Mouse (Mus musculus): ENCODE measurements at regions not wholly inside any gene's neighbourhood (a gene's known extent, or its start where the extent isn't known, plus 50 kb on each side); places are given as distances from the start of the nearest gene placed in this dataset.

DNA sequence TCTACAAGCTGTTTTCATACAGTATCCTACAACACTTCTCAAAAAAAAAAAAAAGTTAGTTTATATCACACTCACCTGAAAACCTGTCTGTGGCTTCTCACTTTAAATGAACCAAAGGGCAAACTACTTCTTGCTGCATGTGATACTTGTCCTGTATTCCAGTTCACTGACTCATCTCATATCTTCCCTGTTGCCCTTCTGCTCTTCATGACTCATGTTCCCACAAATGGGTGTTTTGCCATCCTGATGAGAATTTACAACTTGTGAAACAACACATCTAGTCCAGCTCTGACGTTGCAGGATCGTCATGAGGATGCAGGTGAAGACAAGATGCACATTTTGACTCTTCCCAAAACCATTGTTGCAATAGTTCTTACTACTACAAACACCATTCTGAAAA is 2412.7 kb upstream of the Gm7489 start:
- no peaks in the 10 kb centered on the region for H3K4me1 ChIP-seq (ENCODE audit: control insufficient read depth in 1 of 2, insufficient read depth in 2 of 2, low read length in 2 of 2)
- H3K9me3 ChIP-seq (replicated peaks; ENCODE audit: insufficient read depth, low read length) = no peaks in the 10 kb centered on the region
- H3K27ac ChIP-seq (ENCODE audit: control insufficient read depth, low read depth, low read length) = no peak overlapping the region
- no peaks in the 10 kb centered on the region for H3K36me3 ChIP-seq (ENCODE audit: control insufficient read depth in 1 of 2, insufficient read depth in 2 of 2, low read length in 2 of 2)
- no peak overlapping the region for H3K9ac ChIP-seq (ENCODE audit: control insufficient read depth, low read depth, low read length, poor library complexity, severe bottlenecking)
- no peak for DNase-seq (ENCODE audit: low read depth, low spot score)
- no peak overlapping the region for H3K4me3 ChIP-seq (ENCODE audit: control insufficient read depth in 1 of 2, insufficient read depth in 1 of 2, low read depth in 2 of 2, low read length in 2 of 2)
- no peaks in the 10 kb centered on the region for H3K27me3 ChIP-seq (ENCODE audit: control insufficient read depth in 1 of 2, insufficient read depth in 2 of 2, low read length in 2 of 2)
- no peaks in the 10 kb centered on the region for H3K79me2 ChIP-seq (ENCODE audit: control insufficient read depth, insufficient read depth, low read length, poor library complexity)
- TF ChIP-seq E2F4 (IDR thresholded peaks at IDR 0.05; ENCODE audit: borderline replicate concordance, low read depth, low read length) (no peak), BHLHE40 (IDR thresholded peaks at IDR 0.05; ENCODE audit: borderline replicate concordance, low read depth, low read length) (no peak), MAX (IDR thresholded peaks at IDR 0.05; ENCODE audit: low read length) (no peak), MAZ (IDR thresholded peaks at IDR 0.05; ENCODE audit: low read depth, low read length) (no peak), TAL1 (IDR thresholded peaks at IDR 0.05; ENCODE audit: low read length) (no peak), ZMIZ1 (IDR thresholded peaks at IDR 0.05; ENCODE audit: low read depth, low read length) (no peak), POLR2AphosphoS2 (IDR thresholded peaks at IDR 0.05; ENCODE audit: low read length) (no peak), KAT2A (conservative IDR thresholded peaks at IDR 0.05; ENCODE audit: low read depth, low read length) (no peak), ELF1 (IDR thresholded peaks at IDR 0.05; ENCODE audit: low read depth, low read length) (no peak), TCF12 (IDR thresholded peaks at IDR 0.05; ENCODE audit: low read depth, low read length) (no peak), NELFE (IDR thresholded peaks at IDR 0.05; ENCODE audit: low read depth, low read length) (no peak), MYC (IDR thresholded peaks at IDR 0.05; ENCODE audit: low read depth, low read length) (no peak), POLR2AphosphoS5 (IDR thresholded peaks at IDR 0.05; ENCODE audit: borderline replicate concordance, low read depth, low read length) (no peak), SMC3 (IDR thresholded peaks at IDR 0.05; ENCODE audit: low read depth, low read length) (no peak), ZC3H11A (IDR thresholded peaks at IDR 0.05; ENCODE audit: low read depth, low read length) (no peak), ZNF384 (IDR thresholded peaks at IDR 0.05; ENCODE audit: low read depth, low read length) (no peak), GABPA (IDR thresholded peaks at IDR 0.05; ENCODE audit: low read depth, low read length) (no peak)

DNA sequence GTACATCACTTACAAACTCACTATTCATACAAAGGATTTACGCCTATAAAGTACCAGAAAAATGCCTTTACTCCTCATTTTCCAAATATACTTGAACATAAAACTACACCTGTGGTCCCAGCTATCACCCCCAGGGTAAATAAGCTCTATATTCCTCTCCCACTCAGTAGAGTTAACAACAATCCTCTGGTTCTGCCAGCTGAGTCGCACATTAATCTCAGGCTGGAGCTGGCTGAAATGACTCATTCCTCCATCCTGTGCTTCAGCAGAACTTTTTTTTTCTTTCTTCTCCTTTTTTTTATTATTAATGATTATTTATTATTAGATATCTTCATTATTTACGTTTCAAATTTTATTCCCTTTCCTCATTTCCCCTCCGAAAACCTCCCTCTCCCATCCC is 2402.8 kb upstream of the Gm7489 start:
- Histone ChIP-seq H3K9me3 (replicated peaks; ENCODE audit: insufficient read depth, low read length) (no peaks in the 10 kb centered on the region), H3K9ac (ENCODE audit: control insufficient read depth, low read depth, low read length, poor library complexity, severe bottlenecking) (no peak overlapping the region), H3K27me3 (ENCODE audit: control insufficient read depth in 1 of 2, insufficient read depth in 2 of 2, low read length in 2 of 2) (no peaks in the 10 kb centered on the region), H3K79me2 (ENCODE audit: control insufficient read depth, insufficient read depth, low read length, poor library complexity) (no peaks in the 10 kb centered on the region), H3K36me3 (ENCODE audit: control insufficient read depth in 1 of 2, insufficient read depth in 2 of 2, low read length in 2 of 2) (no peaks in the 10 kb centered on the region), H3K27ac (ENCODE audit: control insufficient read depth, low read depth, low read length) (no peak overlapping the region), H3K4me1 (ENCODE audit: control insufficient read depth in 1 of 2, insufficient read depth in 2 of 2, low read length in 2 of 2) (no peaks in the 10 kb centered on the region), H3K4me3 (ENCODE audit: control insufficient read depth in 1 of 2, insufficient read depth in 1 of 2, low read depth in 2 of 2, low read length in 2 of 2) (no peak overlapping the region)
- no peak for DNase-seq (ENCODE audit: low read depth, low spot score)
- TF ChIP-seq JUND (IDR thresholded peaks at IDR 0.05; ENCODE audit: low read depth, low read length) = no peak
- TF ChIP-seq POLR2A (IDR thresholded peaks at IDR 0.05; ENCODE audit: control insufficient read depth in 1 of 2, insufficient read depth in 1 of 2, low read depth in 1 of 2, low read length in 2 of 2, poor library complexity in 1 of 2) = no peak
- TF ChIP-seq CTCF (IDR thresholded peaks at IDR 0.05 in 2 of 3, conservative IDR thresholded peaks at IDR 0.05 in 1 of 3; ENCODE audit: control insufficient read depth in 1 of 3, insufficient read depth in 1 of 3, low read depth in 2 of 3, low read length in 3 of 3, poor library complexity in 1 of 3, severe bottlenecking in 1 of 3) = no peak
- no peak for TF ChIP-seq MAZ (IDR thresholded peaks at IDR 0.05; ENCODE audit: low read depth, low read length)
- no peak for TF ChIP-seq MAFK (IDR thresholded peaks at IDR 0.05; ENCODE audit: borderline replicate concordance, low read depth, low read length)
- TF ChIP-seq RAD21 (IDR thresholded peaks at IDR 0.05; ENCODE audit: low read depth, low read length) = no peak
- no peak for TF ChIP-seq NRF1 (IDR thresholded peaks at IDR 0.05; ENCODE audit: insufficient read depth, low read depth, low read length, poor library complexity, severe bottlenecking)
- no peak for TF ChIP-seq MYB (IDR thresholded peaks at IDR 0.05; ENCODE audit: low read depth, low read length)
- no peak for TF ChIP-seq ZKSCAN1 (IDR thresholded peaks at IDR 0.05; ENCODE audit: low read depth, low read length)
- no peak for TF ChIP-seq MXI1 (IDR thresholded peaks at IDR 0.05; ENCODE audit: low read depth, low read length)
